Mouse (Mus musculus): ENCODE measurements around the gene Chchd2. TPM values are rescaled to one million over a fixed set of nuclear protein-coding genes. Genes with fewer than 3 reads are reported as not detected.
A peak's percentile ranks its signal among the peaks of the same experiment; 100 is the strongest.

Gene Chchd2
- polyA plus RNA-seq, 1 experiment from 2014 or later, result 729 TPM

GRCm38 (mm10) chr5:129869238-129869995 is 17.9 kb downstream of the Chchd2 start:
- Histone ChIP-seq H3K4me1 (ENCODE audit: control insufficient read depth, insufficient read depth, low read depth, low read length) (no peaks in the 10 kb centered on the region), H3K27me3 (replicated peaks; ENCODE audit: control insufficient read depth, insufficient read depth, low read length) (no peaks in the 10 kb centered on the region), H3K4me3 (ENCODE audit: low read length) (no peak overlapping the region), H3K9ac (ENCODE audit: low read depth, low read length) (no peak overlapping the region), H3K9me3 (ENCODE audit: control insufficient read depth, low read length) (no peaks in the 10 kb centered on the region), H3K4me2 (ENCODE audit: low read length) (no peak overlapping the region), H3K36me3 (ENCODE audit: control insufficient read depth, insufficient read depth, low read length) (no peaks in the 10 kb centered on the region), H3K27ac (ENCODE audit: low read depth, low read length) (no peak overlapping the region)
- no peak for ATAC-seq
- 89% methylated on average over 19 of the region's 19 CpGs for WGBS

GRCm38 (mm10) chr5:129865841-129866240 is 21.4 kb downstream of the Chchd2 start:
- Histone ChIP-seq H3K4me2 (ENCODE audit: low read length) (no peak overlapping the region), H3K27me3 (replicated peaks; ENCODE audit: control insufficient read depth, insufficient read depth, low read length) (no peaks in the 10 kb centered on the region), H3K36me3 (ENCODE audit: control insufficient read depth, insufficient read depth, low read length) (peaks cover 13% of the 10 kb centered on the region), H3K4me1 (ENCODE audit: control insufficient read depth, insufficient read depth, low read depth, low read length) (no peaks in the 10 kb centered on the region), H3K9ac (ENCODE audit: low read depth, low read length) (no peak overlapping the region), H3K9me3 (ENCODE audit: control insufficient read depth, low read length) (no peaks in the 10 kb centered on the region), H3K4me3 (ENCODE audit: low read length) (no peak overlapping the region), H3K27ac (ENCODE audit: low read depth, low read length) (no peak overlapping the region)
- no peak for ATAC-seq
- 85% methylated on average over 12 of the region's 12 CpGs for WGBS

GRCm38 (mm10) chr5:129864467-129864866 is 22.8 kb downstream of the Chchd2 start:
- 13% methylated on average over 18 of the region's 18 CpGs for whole genome bisulfite sequencing
- no peak overlapping the region; the same call in 1 of the 2 replicates for H3K9ac ChIP-seq (ENCODE audit: low read depth, low read length)
- H3K36me3 ChIP-seq (ENCODE audit: control insufficient read depth, insufficient read depth, low read length), result peaks cover 17% of the 10 kb centered on the region
- no peaks in the 10 kb centered on the region for H3K9me3 ChIP-seq (ENCODE audit: control insufficient read depth, low read length)
- H3K4me2 ChIP-seq (ENCODE audit: low read length), result peak overlapping the region; percentile 35
- H3K4me1 ChIP-seq (ENCODE audit: control insufficient read depth, insufficient read depth, low read depth, low read length), result no peaks in the 10 kb centered on the region
- no peaks in the 10 kb centered on the region for H3K27me3 ChIP-seq (replicated peaks; ENCODE audit: control insufficient read depth, insufficient read depth, low read length)
- H3K4me3 ChIP-seq (ENCODE audit: low read length), result no peak overlapping the region
- no peak for ATAC-seq
- H3K27ac ChIP-seq (ENCODE audit: low read depth, low read length), result no peak overlapping the region

- ATAC-seq, result no peak
- H3K36me3 ChIP-seq (ENCODE audit: control insufficient read depth, insufficient read depth, low read length), result peaks cover 21% of the 10 kb centered on the region
These were observed 24.9 kb downstream of the Chchd2 start for GRCm38 (mm10) chr5:129862325-129862724.

GRCm38 (mm10) chr5:129856414-129856813 is 30.9 kb downstream of the Chchd2 start:
- Histone ChIP-seq H3K9me3 (ENCODE audit: control insufficient read depth, low read length) (no peaks in the 10 kb centered on the region), H3K9ac (ENCODE audit: low read depth, low read length) (no peak overlapping the region), H3K36me3 (ENCODE audit: control insufficient read depth, insufficient read depth, low read length) (peaks cover 22% of the 10 kb centered on the region), H3K4me1 (ENCODE audit: control insufficient read depth, insufficient read depth, low read depth, low read length) (no peaks in the 10 kb centered on the region), H3K27ac (ENCODE audit: low read depth, low read length) (no peak overlapping the region), H3K4me3 (ENCODE audit: low read length) (no peak overlapping the region), H3K27me3 (replicated peaks; ENCODE audit: control insufficient read depth, insufficient read depth, low read length) (no peaks in the 10 kb centered on the region), H3K4me2 (ENCODE audit: low read length) (no peak overlapping the region)
- 86% methylated on average over 5 of the region's 5 CpGs for WGBS
- ATAC-seq, result no peak

More at GRCm38 (mm10) chr5:129862325-129862724, 24.9 kb downstream of the Chchd2 start:
- Histone ChIP-seq H3K4me3 (ENCODE audit: low read length) (no peak overlapping the region), H3K27ac (ENCODE audit: low read depth, low read length) (no peak overlapping the region), H3K4me1 (ENCODE audit: control insufficient read depth, insufficient read depth, low read depth, low read length) (no peaks in the 10 kb centered on the region), H3K9ac (ENCODE audit: low read depth, low read length) (no peak overlapping the region), H3K4me2 (ENCODE audit: low read length) (no peak overlapping the region), H3K27me3 (replicated peaks; ENCODE audit: control insufficient read depth, insufficient read depth, low read length) (no peaks in the 10 kb centered on the region), H3K9me3 (ENCODE audit: control insufficient read depth, low read length) (no peaks in the 10 kb centered on the region)
- WGBS, result 92% methylated on average over 6 of the region's 6 CpGs

GRCm38 (mm10) chr5:129855163-129855562 is 32.1 kb downstream of the Chchd2 start:
- peaks cover 22% of the 10 kb centered on the region for H3K36me3 ChIP-seq (ENCODE audit: control insufficient read depth, insufficient read depth, low read length)
- H3K4me2 ChIP-seq (ENCODE audit: low read length), result no peak overlapping the region
- H3K9me3 ChIP-seq (ENCODE audit: control insufficient read depth, low read length), result no peaks in the 10 kb centered on the region
- ATAC-seq, result no peak
- no peaks in the 10 kb centered on the region for H3K27me3 ChIP-seq (replicated peaks; ENCODE audit: control insufficient read depth, insufficient read depth, low read length)
- H3K4me1 ChIP-seq (ENCODE audit: control insufficient read depth, insufficient read depth, low read depth, low read length), result no peaks in the 10 kb centered on the region
- no peak overlapping the region for H3K9ac ChIP-seq (ENCODE audit: low read depth, low read length)
- no peak overlapping the region for H3K4me3 ChIP-seq (ENCODE audit: low read length)
- WGBS, result 40% methylated on average over 5 of the region's 5 CpGs
- H3K27ac ChIP-seq (ENCODE audit: low read depth, low read length), result no peak overlapping the region

- Histone ChIP-seq H3K4me3 (ENCODE audit: low read length) (peak overlapping the region; percentile 61), H3K27me3 (replicated peaks; ENCODE audit: control insufficient read depth, insufficient read depth, low read length) (no peaks in the 10 kb centered on the region), H3K9ac (ENCODE audit: low read depth, low read length) (peak overlapping the region; percentile 74), H3K36me3 (ENCODE audit: control insufficient read depth, insufficient read depth, low read length) (peaks cover 13% of the 10 kb centered on the region), H3K4me1 (ENCODE audit: control insufficient read depth, insufficient read depth, low read depth, low read length) (no peaks in the 10 kb centered on the region; the same call in none of the 2 replicates), H3K9me3 (ENCODE audit: control insufficient read depth, low read length) (no peaks in the 10 kb centered on the region), H3K27ac (ENCODE audit: low read depth, low read length) (no peak overlapping the region), H3K4me2 (ENCODE audit: low read length) (peak overlapping the region; percentile 64)
- WGBS, result 59% methylated on average over 8 of the region's 8 CpGs
- ATAC-seq, result no peak
These were observed 39.8 kb downstream of the Chchd2 start for GRCm38 (mm10) chr5:129847558-129847820.

GRCm38 (mm10) chr5:129846752-129847557 is 40.3 kb downstream of the Chchd2 start, which contains the start of gene Sumf2:
Gene Sumf2 (plus strand): TSS chr5:129846986.
- ATAC-seq, result peak; percentile 99
- 10% methylated on average over 22 of the region's 22 CpGs for WGBS
- H3K9me3 ChIP-seq (ENCODE audit: control insufficient read depth, low read length), result no peaks in the 10 kb centered on the region

GRCm38 (mm10) chr5:129844848-129845247 is 42.4 kb downstream of the Chchd2 start:
- Histone ChIP-seq H3K4me1 (ENCODE audit: control insufficient read depth, insufficient read depth, low read depth, low read length) (no peaks in the 10 kb centered on the region; the same call in none of the 2 replicates), H3K4me2 (ENCODE audit: low read length) (no peak overlapping the region), H3K36me3 (ENCODE audit: control insufficient read depth, insufficient read depth, low read length) (peaks cover 13% of the 10 kb centered on the region), H3K9me3 (ENCODE audit: control insufficient read depth, low read length) (no peaks in the 10 kb centered on the region), H3K4me3 (ENCODE audit: low read length) (no peak overlapping the region), H3K9ac (ENCODE audit: low read depth, low read length) (no peak overlapping the region), H3K27ac (ENCODE audit: low read depth, low read length) (no peak overlapping the region), H3K27me3 (replicated peaks; ENCODE audit: control insufficient read depth, insufficient read depth, low read length) (no peaks in the 10 kb centered on the region)
- ATAC-seq, result no peak
- WGBS, result 94% methylated on average over 5 of the region's 5 CpGs

More at GRCm38 (mm10) chr5:129846752-129847557, 40.3 kb downstream of the Chchd2 start, which contains the start of gene Sumf2:
- Histone ChIP-seq H3K27me3 (replicated peaks; ENCODE audit: control insufficient read depth, insufficient read depth, low read length) (no peaks in the 10 kb centered on the region), H3K4me1 (ENCODE audit: control insufficient read depth, insufficient read depth, low read depth, low read length) (no peaks in the 10 kb centered on the region; the same call in none of the 2 replicates), H3K36me3 (ENCODE audit: control insufficient read depth, insufficient read depth, low read length) (peaks cover 13% of the 10 kb centered on the region), H3K27ac (ENCODE audit: low read depth, low read length) (peak within 1 kb of the TSS; percentile 71), H3K4me3 (ENCODE audit: low read length) (peak within 1 kb of the TSS; percentile 61), H3K9ac (ENCODE audit: low read depth, low read length) (peak within 1 kb of the TSS; percentile 74), H3K4me2 (ENCODE audit: low read length) (peak within 1 kb of the TSS; percentile 64)

All from hindbrain, embryonic 16.5 days (tissue).